Mouse (Mus musculus) left cerebral cortex, postnatal 25 days (tissue): ENCODE measurements around the gene Lrrc74a. TPM values are rescaled to one million over a fixed set of nuclear protein-coding genes. Genes with fewer than 3 reads are reported as not detected.

Source experiments
- DNase-seq, 2 experiments: peaks; one replicate each; pipeline ENCODE4 v3.0.0; 2022; ENCODE audit warnings: low spot score in 2 of 2, mixed read lengths in 1 of 2
- intact Hi-C: fragments of 180-260 bp; cut with DNase I; formaldehyde crosslinking; loops from one replicate; pipeline ENCODE4 v1.15.1; 2025
- total RNA-seq, 2 experiments: library from RNA; stranded (reverse); gene quantifications; 2 replicates each; pipeline ENCODE4 v1.2.3; 2021

Gene Lrrc74a
- total RNA-seq, 2 experiments from 2014 or later: not detected

DNA sequence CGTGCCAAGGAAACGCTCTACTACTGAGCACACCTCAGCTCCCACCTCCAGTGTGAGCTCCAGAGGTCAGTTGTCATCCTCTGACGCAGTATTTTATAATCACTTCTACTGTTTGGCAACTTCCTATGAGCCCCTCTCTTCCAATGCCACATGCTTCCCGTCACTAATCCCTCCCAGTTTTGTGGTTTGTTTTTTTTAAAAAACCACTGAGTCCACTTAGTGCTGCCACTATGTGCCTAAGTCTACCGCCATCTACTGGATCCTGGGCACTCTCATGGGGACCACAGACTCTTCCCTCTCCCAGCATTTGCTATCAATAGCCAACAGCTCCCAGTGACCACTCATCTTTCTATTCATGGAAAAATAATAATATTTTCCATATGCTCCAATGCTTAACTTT is 20.1 kb upstream of the Lrrc74a start:
- intact Hi-C loops: no loop called here
- no peak for DNase-seq

DNA sequence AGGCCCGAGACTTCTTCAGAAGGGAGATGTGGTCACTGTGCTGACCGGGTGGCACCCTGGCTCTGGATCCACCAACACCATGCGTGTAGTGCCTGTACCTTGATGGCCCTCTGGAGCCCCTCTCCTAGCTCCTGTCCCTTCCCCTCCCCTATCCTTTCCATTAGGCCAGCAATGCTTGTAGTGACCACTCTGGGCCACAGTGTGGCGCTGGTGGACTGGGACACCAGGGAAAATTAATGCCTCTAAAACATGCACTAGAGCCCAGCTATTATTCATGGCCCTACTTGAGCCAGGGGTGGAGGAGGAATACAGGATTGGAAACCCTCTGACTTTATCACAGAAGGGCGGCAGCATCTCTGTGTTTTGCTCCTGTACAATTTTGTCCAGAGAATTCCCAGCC is 18.8 kb upstream of the Lrrc74a start:
- intact Hi-C loops: loop anchor here (5.0 kb wide), 1 partner anchor 52 kb away; no protein-coding TSS in a partner anchor
- DNase-seq: peak; percentile 73 to 80

DNA sequence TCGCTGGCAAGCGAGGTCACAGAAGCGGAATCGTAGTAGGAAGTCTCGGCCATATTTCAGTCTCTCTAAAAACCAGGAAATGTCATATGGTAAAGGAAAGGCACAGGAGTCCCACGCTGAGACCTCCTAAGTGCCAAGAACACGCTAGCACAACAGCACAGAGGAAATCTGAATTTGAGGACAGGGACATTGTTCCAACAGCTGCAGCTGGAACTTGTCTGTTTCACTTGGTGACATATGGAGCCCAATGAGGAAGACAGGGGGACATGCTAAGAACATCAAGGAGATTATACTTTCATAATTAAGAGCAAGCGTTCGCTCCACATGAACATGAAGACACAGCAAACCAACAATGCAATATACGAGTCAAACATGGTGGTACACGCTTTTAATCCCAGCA is 17.2 kb upstream of the Lrrc74a start:
- intact Hi-C loops: loop anchor here (5.0 kb wide), 1 partner anchor 50 kb away; no protein-coding TSS in a partner anchor
- DNase-seq: no peak

DNA sequence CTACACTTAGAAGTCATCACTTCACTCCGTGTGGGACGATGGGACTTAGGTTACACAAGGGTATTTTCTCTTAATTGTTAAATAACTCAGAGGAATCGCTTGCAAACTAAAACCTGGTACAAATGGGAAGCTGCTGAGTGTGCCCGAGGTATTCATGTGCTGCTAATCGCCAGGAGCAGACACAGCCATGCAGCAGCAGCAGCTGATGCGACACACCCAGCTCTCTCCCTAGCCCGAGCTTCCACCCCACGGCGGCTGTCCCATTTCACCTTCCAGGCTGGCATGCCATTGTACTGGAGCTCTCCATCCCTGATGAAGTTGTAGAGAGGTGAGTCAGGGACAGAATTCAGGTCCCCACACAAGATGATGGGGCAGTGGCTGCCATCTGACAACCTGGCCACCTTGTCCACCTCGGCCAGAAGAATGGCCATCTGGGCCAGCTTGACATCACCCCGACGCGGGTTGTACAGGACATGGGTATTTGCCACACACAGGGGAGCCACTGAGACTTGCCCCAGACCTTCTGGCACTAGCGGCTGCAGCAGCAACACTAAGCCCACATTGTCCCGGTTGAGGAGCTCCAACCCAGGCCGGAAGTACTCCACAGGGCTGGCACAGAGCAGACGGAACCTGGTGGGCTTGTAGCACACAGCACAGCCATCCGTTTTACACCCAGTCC is 14.1 kb upstream of the Lrrc74a start:
- intact Hi-C loops: loop anchor here (5.0 kb wide), 1 partner anchor 47 kb away; no protein-coding TSS in a partner anchor
- DNase-seq: no peak

DNA sequence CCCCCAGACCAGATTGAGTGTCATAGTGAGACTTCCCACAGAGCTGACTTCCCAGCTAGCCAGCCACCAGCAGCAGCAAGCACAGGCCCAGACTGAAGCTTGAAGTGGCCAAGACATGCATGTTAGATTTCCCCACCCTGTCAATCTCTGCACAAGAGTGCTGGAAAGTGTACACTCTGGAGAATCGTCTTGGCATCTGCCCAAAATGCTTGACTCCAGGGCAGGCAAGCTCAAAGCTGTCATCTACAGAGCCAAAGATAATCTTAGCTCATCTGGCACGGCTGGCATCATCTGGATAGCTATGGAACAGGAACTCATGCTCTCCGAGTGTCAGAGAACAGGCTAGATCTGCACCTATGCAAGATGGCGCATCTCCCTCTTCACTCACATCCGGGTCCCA is 12.7 kb upstream of the Lrrc74a start:
- DNase-seq: no peak
- intact Hi-C loops: no loop called here

DNA sequence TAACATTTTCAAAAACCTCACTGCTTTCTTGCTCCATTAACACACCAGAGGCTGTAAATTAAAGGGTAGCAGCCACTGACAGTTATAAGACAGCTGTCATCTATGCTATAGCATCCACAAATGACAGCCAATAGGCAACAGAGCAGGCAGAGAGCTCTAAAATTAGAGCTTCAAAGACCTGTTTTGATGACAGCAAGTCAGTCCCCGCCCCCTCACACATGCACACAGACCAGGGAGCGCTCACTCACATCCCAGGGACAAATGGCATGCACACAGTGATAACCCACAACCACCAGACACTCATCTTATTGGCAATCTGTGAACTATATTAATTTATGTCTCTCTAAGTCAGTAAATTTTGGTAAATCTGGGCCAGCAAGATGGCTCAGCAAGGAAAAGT is 9.9 kb upstream of the Lrrc74a start:
- intact Hi-C loops: no loop called here
- DNase-seq: peak in 1 of 2 experiments; percentile 25

DNA sequence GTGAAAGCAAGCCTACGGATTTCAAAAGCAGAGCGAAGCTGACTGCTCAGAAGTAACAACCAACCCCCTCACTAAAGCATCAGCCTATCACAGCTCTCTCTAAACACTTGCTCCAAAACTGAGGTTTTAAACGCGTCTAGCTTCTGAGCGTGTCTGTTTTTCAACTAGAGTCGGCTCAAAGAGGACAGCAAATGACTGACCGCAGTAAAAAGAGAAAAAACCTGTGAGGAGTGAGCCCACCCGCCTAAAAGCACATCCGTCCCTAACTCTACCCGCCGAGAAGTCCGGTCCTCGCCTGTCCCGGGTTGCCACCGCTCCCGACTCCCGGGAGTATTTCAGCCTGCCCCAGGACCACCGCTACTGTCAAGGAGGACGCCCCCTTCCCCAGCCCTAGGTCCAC is 8.5 kb upstream of the Lrrc74a start:
- peak in 1 of 2 experiments; percentile 66 for DNase-seq
- intact Hi-C loops: loop anchor here (1.0 kb wide), 1 partner anchor 46 kb away; no protein-coding TSS in a partner anchor

DNA sequence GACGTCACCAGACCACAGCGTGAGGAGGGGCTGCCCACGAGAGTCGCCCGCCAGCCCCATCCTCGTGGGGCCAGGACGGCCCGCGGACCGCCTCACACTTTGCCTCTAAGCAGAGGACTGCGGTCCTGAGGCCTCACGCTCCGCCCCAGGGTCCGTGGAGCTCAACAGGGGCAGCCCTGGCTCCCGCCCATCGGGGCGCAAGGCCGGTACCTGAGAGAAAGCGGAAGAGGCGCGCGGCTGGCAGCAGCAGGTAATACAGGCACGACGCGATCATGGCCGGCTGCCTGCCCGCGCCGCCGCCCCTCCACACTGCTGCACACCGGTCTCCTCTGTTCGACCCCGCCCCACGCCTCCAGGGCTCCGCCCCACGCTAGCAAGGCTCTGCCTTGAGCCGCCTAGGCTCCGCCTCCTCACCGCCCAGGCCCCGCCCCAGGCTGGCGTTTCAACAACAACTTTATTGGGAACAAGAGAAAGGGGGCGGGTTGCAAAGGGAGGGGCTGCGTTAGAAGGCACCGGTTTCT is 8.0 kb upstream of the Lrrc74a start, which contains the start of gene Angel1:
Angel1 (minus strand) TSS at position 341 of the 521 bp plus-strand sequence.
- peak; percentile 89 to 97 for DNase-seq
- intact Hi-C loops: no loop called here

DNA sequence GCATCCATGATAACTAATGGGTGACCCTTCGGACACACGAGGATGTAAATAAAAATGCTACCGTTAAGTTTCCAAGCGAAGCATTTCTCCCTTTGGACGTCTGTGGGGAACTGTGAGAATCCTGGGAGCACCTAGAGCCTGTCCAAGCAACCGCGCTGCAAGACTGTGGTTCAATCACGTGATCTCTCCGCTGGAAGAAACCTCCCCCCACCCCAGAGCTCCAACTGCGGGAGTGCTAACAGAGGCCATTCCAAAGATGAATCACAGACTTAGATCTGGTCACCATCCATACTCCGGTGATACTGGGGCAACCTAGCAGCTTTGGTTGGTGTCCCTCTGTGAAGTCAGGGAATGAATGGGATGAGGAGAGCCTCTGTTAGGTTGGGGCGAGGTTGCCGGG is 26.9 kb downstream of the Lrrc74a start:
- no peak for DNase-seq
- intact Hi-C loops: no loop called here

DNA sequence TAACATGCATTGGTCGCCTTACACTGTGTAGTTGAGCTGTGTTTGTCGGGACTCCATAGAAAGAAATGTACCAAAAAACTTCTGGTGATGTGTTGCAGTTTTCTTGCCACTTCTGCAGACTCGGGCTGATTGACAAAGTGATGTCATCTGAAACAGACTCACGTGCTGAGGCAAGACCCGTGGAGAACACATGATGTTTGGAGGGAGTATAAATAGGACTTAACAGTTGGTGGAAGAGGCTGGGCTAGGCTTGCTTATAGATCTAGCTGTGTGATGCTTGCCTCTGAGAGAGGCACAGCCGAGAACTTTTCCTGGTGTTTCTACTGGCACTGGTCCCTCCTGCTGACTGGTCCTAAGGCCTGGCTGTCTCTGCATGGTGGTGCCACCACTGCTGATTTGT is 29.9 kb downstream of the Lrrc74a start:
- DNase-seq: peak in 1 of 2 experiments; percentile 20
- intact Hi-C loops: no loop called here

DNA sequence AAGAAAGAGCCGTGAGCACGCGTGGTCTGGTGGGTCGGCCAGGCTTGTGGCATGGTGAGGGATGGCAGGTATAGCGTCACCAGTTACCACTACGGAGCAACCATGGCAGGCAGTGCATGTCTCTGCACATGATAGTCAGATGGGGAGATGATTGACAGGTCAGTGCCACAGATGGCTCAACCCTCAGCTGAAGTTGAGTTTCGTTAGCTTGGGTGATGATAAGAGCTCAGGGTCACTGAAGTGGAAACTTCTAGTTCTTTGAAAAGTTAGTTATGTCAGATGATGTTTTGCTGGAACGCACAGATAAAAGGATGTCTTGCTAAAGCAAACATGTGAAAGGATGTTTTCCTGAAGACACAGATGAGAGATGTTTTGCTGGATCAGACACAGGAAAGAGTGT is 32.3 kb downstream of the Lrrc74a start:
- intact Hi-C loops: loop anchor here (5.0 kb wide), 1 partner anchor 49 kb away; no protein-coding TSS in a partner anchor
- DNase-seq: no peak

DNA sequence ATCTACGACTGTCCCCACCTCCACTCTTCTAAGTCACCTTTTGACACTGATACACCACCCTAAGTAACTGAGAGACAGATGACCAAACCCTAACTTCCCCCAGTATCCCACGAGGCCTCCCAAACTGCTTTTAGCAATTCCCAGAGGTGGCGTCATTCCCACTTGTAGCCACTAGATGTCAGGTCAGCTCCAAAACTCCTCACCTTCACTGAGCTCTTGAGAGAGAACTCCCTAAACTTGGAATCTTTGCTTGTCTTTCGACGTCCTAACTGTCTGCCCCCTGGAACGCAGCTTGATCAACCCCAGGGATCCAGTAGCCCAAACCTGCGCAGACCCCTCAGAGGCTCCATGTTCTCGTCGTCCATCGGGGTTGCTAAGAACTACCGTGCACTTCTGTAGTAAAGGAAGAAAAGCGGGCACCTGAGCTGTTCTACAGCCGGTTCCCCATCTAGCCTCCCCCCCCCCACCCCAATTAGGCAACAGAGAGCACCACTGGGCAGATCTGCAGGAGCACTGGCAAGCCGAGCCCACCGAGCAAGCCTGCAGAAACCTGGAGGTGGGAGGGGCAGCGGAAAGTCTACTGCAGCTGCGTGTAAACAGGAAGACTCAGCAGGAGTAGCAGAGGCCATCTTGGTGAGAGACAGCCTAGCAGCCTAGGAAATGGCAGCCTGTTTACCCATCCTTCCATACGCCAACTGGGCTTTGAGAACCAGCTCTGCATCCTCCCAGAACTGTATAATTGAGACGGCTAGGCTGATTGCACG is 33.9 kb downstream of the Lrrc74a start:
- DNase-seq: peak; percentile 48 to 73
- intact Hi-C loops: loop anchor here (2.0 to 5.0 kb wide), 2 partner anchors 51 to 285 kb away; no protein-coding TSS in a partner anchor

DNA sequence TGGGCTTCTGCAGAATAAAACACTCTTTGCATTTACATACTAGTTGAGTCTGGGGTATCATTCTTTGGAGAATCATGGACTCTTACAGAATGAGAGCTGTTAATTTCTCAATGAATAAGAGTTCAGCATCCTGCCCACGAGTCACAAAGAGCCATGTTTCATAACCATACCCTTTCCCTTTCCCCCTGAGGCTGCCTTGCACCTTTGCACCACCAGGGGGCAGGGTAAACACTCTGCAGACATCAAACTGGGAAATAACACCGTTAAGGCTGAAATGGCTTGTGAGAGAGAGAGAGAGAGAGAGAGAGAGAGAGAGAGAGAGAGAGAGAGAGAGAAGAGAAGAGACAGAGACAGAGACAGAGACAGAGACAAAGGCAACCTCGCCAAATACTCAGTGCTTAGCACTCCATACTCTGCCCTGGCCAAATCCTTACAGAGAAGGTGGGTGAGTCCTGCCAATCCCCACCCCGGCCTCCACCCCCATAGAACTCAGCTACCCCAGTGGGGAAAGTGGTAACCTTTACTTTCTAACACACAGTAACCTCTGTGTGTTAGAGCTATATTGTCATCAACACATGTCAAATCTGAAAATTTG is 34.9 kb downstream of the Lrrc74a start:
- peak; percentile 82 to 90 for DNase-seq
- intact Hi-C loops: loop anchor here (1.0 to 5.0 kb wide), 3 partner anchors 52 to 284 kb away; no protein-coding TSS in a partner anchor

DNA sequence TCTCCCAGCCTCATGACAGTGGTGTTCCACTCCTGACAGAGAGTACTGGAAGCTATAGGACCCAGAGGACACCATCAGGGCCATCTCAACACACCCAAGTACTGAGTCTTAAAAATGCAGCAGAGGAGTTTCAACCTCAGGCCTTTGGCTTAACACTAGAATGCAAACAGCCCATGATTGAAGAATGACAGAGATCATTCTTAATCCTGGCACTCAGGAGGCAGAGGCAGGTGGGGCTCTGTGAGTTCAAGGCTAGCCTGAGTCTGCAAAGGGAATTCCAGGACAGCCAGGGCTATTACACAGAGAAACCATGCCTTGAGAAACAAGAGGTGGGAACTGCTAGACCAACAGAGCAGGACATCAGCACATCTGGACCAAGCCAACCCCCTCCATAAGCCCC is 35.6 kb downstream of the Lrrc74a start:
- no peak for DNase-seq
- intact Hi-C loops: loop anchor here (1.0 to 10.0 kb wide), 4 partner anchors 53 to 375 kb away; partner anchors contain the start of genes Gstz1 and Pomt2

DNA sequence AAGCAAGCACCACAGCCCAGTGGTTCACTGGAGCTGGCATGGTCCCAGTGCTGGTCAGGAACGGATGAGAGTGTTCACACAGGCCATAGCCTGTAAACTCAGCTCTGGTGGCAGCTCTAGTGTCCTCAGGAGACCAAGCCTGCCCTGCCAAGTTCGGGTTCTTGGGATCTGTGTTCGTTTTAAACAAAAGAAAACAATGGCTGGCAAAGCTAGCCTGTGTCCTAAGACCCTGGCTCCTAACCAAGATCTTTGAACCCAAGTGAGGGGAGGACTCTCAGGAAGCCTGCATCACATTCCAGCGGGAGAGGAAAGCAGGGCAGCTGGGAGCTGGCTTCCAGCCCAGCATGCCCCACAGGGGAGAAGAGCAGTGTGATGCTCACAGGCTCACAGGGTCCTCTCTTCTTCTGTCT is 36.1 kb downstream of the Lrrc74a start:
- intact Hi-C loops: loop anchor here (10.0 kb wide), 1 partner anchor 375 kb away; the partner anchor contains the start of genes Gstz1 and Pomt2
- DNase-seq: no peak

DNA sequence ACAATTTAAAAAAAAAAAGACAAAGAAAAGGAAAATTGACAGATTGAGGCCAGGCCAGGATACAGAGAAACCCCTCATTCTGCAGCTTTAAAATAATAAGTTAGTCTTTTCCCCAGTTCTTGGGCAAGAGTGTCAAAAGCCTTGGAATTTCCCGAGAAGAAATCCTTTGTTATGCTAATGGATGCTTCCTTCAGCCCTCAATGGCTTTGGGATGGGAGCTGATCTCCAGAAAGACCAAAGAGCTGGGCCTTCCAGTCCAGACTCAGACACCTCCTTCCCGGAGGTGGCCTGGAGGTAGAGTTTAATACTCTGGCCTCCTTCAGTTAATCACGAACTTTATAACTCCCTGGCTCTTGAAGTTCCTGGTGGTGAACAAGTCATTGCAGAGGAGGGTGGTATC is 36.8 kb downstream of the Lrrc74a start:
- intact Hi-C loops: loop anchor here (10.0 kb wide), 1 partner anchor 374 kb away; the partner anchor contains the start of genes Gstz1 and Pomt2

DNA sequence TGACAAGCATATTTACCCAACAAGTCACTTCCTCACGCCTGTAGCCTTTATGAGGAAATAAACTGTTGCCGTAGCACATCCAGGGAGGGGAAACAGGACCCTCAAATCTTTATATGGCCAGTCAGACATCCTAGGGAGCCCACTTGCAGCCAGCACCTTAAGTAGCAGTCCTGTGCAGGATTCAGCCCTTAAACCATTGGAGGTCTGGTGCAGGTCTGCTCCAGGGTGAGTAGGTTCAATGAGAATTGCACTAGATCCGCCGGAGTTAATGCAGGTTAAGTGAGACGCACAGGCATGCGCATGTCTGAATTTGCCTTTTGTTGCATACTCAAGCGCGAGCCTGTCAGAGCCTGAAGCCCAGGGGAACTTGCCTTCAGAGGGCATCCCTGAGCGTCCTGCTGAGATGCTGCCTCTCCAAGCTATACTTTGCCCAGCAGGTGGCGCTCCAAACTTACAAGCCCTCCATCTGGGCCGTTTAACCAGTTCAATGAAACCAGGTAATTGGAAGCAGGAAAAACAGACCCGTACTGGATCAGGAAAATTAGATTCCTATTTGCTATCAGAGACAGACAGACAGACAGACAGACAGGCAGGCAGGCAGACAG is 37.8 kb downstream of the Lrrc74a start:
- intact Hi-C loops: loop anchor here (10.0 kb wide), 1 partner anchor 373 kb away; the partner anchor contains the start of genes Gstz1 and Pomt2
- DNase-seq: peak; percentile 91 to 96

More for the DNA sequence above, 36.8 kb downstream of the Lrrc74a start:
- DNase-seq: no peak

DNA sequence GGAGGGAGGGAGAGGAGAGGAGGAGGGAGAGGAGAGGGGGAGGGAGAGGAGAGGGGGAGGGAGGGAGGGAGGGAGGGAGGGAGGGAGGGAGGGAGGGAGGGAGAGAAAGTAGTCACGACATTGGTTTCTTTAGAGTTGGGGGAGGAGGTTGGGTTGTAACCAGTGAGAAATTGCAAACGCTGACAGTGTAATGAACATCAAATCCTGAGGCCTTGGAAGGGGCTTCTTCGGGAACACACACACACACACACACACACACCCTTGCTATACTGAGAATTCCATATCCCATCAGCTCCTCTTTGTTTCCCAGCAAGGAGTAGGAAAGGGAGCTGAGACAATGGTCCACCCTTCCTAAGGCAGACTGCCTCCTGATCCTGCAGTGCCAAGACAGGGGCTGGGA is 38.4 kb downstream of the Lrrc74a start:
- DNase-seq: no peak
- intact Hi-C loops: loop anchor here (10.0 kb wide), 1 partner anchor 372 kb away; the partner anchor contains the start of genes Gstz1 and Pomt2
